Mouse (Mus musculus): ENCODE results near the gene Sec13. TPM values are rescaled to one million over a fixed set of nuclear protein-coding genes. Genes with fewer than 3 reads are reported as not detected.

The Sec13 gene
- polyA plus RNA-seq, 1 experiment from 2014 or later: 254 TPM

DNA sequence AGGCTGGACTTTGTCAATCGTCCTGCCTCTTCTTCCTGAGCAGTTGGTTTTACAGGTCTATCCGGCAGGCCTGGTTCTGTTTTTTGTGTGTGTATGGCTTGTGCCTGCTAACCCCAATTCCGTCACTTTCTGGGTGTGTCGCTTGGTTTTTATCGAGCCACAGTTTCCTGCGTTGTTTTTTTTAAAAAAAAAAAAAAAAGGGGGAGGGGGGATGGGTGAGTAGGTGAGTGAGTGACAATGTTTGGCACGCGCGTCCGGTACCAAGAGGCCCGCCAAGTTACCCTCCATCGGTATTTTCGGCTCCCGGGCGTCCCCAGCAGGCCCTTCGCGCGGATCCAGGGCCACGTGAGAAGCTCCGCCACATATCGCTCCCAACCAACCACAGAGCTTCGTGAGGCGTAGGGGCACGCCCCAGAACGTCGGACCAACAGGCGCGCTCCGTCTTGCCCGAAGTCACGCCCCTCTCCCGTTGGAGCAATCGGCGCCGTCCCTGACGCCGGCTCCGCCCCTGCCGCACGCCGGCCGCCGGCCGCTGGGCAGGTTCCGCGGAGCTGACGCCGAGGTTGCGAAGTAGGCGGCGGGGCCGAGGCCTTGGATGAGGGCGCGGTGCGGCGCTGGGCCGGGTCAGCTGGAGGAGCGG lies 43.8 kb downstream of the Sec13 start, which contains the start of gene Tatdn2:
Gene Tatdn2 (plus strand): TSS at position 469 of the 640 bp plus-strand sequence.
- ATAC-seq: peak; percentile 98
- under 1% methylated on average over 53 of the region's 58 CpGs for WGBS
- peak within 1 kb of the TSS; percentile 87 for H3K9ac ChIP-seq
- peaks cover 12% of the 10 kb centered on the region for H3K4me1 ChIP-seq (replicated peaks)
- peak within 1 kb of the TSS; percentile 92 for H3K27ac ChIP-seq
- H3K9me3 ChIP-seq: no peaks in the 10 kb centered on the region
- H3K27me3 ChIP-seq (replicated peaks): no peaks in the 10 kb centered on the region
- H3K36me3 ChIP-seq: no peaks in the 10 kb centered on the region; the same call in 1 of the 2 replicates
- peak within 1 kb of the TSS; percentile 86 for H3K4me3 ChIP-seq (replicated peaks)
- peak within 1 kb of the TSS; percentile 91 for H3K4me2 ChIP-seq (replicated peaks)

DNA sequence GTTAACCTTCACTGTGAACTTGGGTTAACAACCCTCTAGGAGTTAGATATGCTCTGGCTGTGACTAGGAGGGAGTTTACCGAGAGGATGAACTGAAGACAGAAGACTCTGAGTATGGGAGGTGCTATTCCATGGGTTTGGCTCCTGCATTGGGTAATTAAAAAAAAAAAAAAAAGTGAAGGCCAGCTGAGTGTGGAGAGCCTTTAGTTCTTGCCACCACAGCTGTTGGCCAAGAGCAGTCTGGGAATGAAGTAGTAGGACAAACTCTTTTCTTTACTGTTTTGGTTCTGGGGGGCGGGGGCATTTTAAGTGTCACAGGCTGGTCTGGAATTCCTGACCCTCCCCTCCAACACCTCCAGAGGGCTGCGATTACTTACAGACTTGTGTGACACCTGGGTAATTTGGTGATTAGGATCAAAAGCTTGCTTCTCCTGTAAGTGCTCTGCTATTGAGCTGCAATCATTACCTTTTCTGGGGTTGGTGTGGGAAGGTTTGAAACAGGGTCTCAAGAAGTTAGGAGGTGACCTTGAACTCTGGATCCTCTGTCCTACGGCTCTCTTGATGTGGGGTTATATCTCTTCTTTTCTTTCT lies 44.7 kb downstream of the Sec13 start:
- WGBS: 43% methylated on average over 4 of the region's 4 CpGs
- Histone ChIP-seq H3K9me3 (no peaks in the 10 kb centered on the region), H3K4me2 (replicated peaks) (peak overlapping the region; percentile 57), H3K4me1 (replicated peaks) (peaks cover 14% of the 10 kb centered on the region), H3K36me3 (no peaks in the 10 kb centered on the region), H3K27me3 (replicated peaks) (no peaks in the 10 kb centered on the region), H3K9ac (no peak overlapping the region), H3K4me3 (replicated peaks) (no peak overlapping the region; the same call in 1 of the 2 replicates), H3K27ac (peak overlapping the region; percentile 92)
- no peak for ATAC-seq

DNA sequence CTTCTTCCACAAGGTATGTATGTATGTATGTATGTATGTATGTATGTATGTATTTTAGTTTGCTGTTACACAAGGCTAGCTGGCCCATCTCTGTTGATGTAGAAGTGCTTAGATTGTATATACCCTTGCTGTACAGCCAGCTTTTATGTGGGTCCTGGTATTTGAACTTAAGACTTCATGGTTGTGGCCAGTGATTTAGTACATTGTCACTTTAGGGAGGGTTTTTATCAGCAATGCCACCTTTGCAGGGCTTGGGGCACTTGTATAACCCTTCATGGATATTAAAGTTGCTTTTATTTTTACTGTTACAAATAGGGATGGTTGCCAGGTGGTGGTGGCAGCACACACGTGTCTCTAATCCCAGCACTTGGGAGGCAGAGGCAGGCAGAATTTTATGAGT lies 45.3 kb downstream of the Sec13 start:
- no peak for ATAC-seq
- Histone ChIP-seq H3K4me1 (replicated peaks) (peaks cover 20% of the 10 kb centered on the region), H3K27ac (no peak overlapping the region), H3K9ac (no peak overlapping the region), H3K4me3 (replicated peaks) (no peak overlapping the region), H3K36me3 (no peaks in the 10 kb centered on the region), H3K9me3 (no peaks in the 10 kb centered on the region), H3K4me2 (replicated peaks) (no peak overlapping the region), H3K27me3 (replicated peaks) (no peaks in the 10 kb centered on the region)
- 50% methylated on average over 1 of the region's 1 CpGs for WGBS

DNA sequence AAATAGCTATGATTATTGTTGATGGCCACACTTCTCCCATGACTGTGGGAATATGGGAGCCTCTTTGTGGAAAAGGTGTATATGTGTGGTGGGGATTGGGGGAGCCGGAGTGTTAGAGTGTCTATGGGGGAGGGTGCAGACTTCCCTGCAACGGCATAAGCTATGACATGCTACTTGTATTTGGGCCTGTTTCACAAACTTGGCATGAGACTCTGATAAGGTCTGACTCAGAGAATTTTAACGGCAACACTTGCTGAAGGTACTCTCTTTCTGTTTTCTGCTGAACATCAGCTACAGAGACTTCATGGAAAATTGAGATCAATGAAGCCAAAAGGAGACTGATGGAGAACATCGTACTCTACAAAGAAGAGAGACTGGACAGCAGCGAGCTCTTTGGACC lies 47.2 kb downstream of the Sec13 start:
- Histone ChIP-seq H3K4me2 (replicated peaks) (no peak overlapping the region), H3K9me3 (no peaks in the 10 kb centered on the region), H3K4me3 (replicated peaks) (no peak overlapping the region), H3K9ac (no peak overlapping the region), H3K36me3 (no peaks in the 10 kb centered on the region), H3K27ac (no peak overlapping the region), H3K4me1 (replicated peaks) (peaks cover 19% of the 10 kb centered on the region), H3K27me3 (replicated peaks) (no peaks in the 10 kb centered on the region)
- ATAC-seq: no peak
- WGBS: 83% methylated on average over 5 of the region's 5 CpGs

DNA sequence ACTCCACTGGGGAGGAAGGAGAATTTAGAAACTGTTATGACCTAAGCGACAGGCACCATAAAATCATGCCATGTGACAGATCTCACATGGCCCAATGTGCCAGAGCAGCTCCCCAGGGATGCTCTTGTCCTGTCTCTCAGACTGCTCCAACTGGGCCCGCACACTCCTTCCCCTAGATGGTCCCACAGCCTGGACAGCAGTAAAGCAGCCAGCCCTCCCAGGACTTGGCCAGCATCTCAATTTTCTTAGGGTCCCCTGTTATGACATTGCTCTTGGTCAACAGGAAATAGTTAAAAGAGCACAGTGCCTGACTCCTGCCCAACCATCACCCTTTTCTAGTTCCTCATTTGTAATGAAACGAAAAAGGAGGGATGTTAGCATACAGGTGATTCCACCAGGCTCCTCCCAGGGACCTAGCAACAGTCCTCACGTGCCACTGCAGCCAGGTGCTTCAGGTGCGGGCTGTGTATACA lies 47.8 kb downstream of the Sec13 start:
- WGBS: 62% methylated on average over 5 of the region's 5 CpGs
- no peaks in the 10 kb centered on the region for H3K36me3 ChIP-seq
- no peak for ATAC-seq

DNA sequence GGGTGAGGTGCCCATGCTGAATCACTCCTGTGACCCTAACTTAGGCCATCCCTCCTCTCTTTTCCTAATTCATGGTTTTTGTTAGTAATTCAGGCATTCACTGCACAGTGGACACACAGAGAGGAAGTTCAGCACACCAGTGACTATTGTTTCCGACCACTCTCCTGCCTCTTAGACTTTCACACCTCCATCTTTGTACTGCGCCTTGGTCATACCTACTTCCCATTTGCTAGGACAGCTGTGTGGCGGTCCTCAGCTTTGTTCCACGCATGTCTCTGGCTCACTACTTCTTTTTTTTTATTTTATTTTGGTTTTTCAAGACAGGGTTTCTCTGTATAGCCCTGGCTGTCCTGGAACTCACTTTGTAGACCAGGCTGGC lies 49.5 kb downstream of the Sec13 start:
- WGBS: 56% methylated on average over 4 of the region's 4 CpGs
- Histone ChIP-seq H3K27ac (peak overlapping the region; percentile 95), H3K4me3 (replicated peaks) (peak overlapping the region; percentile 27), H3K9me3 (no peaks in the 10 kb centered on the region), H3K9ac (peak overlapping the region; percentile 49), H3K4me1 (replicated peaks) (peaks cover 16% of the 10 kb centered on the region), H3K27me3 (replicated peaks) (no peaks in the 10 kb centered on the region), H3K36me3 (no peaks in the 10 kb centered on the region), H3K4me2 (replicated peaks) (peak overlapping the region; percentile 60)
- ATAC-seq: no peak

More for the DNA sequence above, 47.8 kb downstream of the Sec13 start:
- Histone ChIP-seq H3K9me3 (no peaks in the 10 kb centered on the region), H3K27me3 (replicated peaks) (no peaks in the 10 kb centered on the region), H3K4me1 (replicated peaks) (peaks cover 16% of the 10 kb centered on the region), H3K9ac (no peak overlapping the region), H3K4me3 (replicated peaks) (no peak overlapping the region), H3K4me2 (replicated peaks) (no peak overlapping the region), H3K27ac (no peak overlapping the region)

DNA sequence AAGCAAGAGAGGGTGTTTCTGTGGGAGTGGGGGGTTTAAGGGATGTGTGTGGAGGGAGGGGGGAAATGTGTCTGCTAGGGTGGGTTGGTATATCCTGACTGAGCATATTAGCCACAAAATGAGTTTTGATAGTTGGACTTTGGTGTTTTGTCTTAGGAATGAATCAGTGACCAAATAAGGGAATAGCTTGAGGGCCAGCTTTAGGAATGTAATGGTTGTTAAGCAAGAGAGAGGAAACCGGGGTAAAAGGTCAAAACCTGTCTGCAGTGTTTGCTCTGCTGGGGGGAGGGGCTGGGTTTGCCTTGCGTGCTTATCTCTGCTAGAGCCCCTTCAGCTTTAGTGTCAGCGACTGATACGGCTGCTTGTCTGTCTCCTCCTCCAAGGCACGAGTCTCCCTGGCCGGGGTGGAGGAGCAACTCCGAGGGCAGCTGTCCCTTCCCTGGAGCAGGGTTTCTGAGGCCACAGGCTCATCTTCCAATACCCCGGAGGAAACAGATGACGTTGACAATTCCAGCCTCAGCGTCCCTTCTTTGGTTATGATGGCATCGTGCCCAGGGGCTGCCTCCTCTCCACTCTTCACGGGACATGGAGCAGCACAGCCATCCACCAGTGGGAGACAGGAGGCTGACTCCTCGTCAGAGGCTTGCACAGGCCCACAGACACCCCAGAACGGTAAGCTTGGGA lies 50.0 kb downstream of the Sec13 start:
- Histone ChIP-seq H3K27me3 (replicated peaks) (no peaks in the 10 kb centered on the region), H3K36me3 (no peaks in the 10 kb centered on the region), H3K9me3 (no peaks in the 10 kb centered on the region), H3K9ac (peak overlapping the region; percentile 49), H3K4me3 (replicated peaks) (peak overlapping the region; percentile 27), H3K4me2 (replicated peaks) (peak overlapping the region; percentile 60), H3K27ac (peak overlapping the region; percentile 95), H3K4me1 (replicated peaks) (peaks cover 16% of the 10 kb centered on the region)
- under 1% methylated on average over 14 of the region's 14 CpGs for WGBS
- peak; percentile 90 for ATAC-seq

DNA sequence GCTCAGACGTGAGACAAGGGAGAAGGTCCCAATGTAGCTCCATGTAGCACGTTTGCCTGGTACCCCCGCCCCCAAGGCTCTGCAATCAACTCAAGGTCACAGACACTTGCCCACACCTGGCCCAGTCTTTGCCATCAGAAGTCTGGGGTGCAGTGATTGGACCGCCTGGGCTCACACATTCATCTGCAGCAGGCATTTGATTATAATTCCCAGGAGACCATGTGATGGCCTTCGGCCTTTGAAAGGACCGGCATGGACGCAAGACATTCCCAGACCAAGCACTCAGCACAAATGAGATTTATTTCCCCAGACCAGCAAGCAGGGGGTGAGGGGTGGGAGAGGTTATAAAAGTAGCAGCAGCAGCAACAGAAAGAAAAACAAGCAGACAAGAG lies 50.5 kb downstream of the Sec13 start:
- 0 out of 2 replicates have a peak overlapping the region, but pooled peaks have one; percentile 17 for H3K9ac ChIP-seq
- peak; percentile 52 for ATAC-seq
- peak overlapping the region; percentile 60 for H3K4me2 ChIP-seq (replicated peaks)

DNA sequence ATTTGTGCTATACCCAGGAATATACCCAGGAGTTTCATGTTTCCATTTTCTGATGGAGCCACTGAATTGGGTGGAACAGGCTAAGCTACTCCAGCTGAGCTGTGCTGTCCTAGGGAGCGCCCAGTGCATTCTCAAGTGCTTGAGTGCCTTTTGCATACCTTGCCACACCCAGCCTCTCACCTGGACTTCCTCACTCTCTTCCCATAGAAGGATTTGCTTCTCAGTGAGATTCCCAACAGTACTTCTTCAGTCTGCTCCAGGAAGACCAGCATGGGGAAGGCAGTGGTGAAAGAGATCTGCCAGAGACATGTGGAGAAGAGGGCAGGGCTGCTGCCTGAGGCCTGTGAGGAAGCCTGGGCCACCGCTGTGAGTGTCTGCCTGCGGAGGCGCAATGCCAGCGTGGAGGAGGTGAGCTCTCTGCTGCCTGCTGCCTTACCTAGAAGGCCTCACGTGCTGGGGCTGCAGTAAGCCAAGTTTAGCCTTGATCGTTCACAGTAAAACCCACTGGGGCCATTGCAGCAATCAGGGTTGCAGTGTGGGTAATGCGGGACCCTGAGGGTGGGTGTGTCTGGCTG lies 53.9 kb downstream of the Sec13 start:
- no peaks in the 10 kb centered on the region for H3K27me3 ChIP-seq (replicated peaks)
- H3K9me3 ChIP-seq: no peaks in the 10 kb centered on the region
- peak overlapping the region; percentile 30 for H3K4me2 ChIP-seq (replicated peaks)
- H3K36me3 ChIP-seq: no peaks in the 10 kb centered on the region
- H3K4me1 ChIP-seq (replicated peaks): peaks cover 16% of the 10 kb centered on the region
- 43% methylated on average over 8 of the region's 8 CpGs for WGBS
- no peak overlapping the region; the same call in 1 of the 2 replicates for H3K9ac ChIP-seq
- peak overlapping the region; percentile 73 for H3K27ac ChIP-seq
- peak overlapping the region; percentile 5; the same call in 1 of the 2 replicates for H3K4me3 ChIP-seq (replicated peaks)
- peak; percentile 44 for ATAC-seq

More for the DNA sequence above, 50.5 kb downstream of the Sec13 start:
- Histone ChIP-seq H3K4me3 (replicated peaks) (no peak overlapping the region), H3K27ac (peak overlapping the region; percentile 95), H3K9me3 (no peaks in the 10 kb centered on the region), H3K27me3 (replicated peaks) (no peaks in the 10 kb centered on the region), H3K4me1 (replicated peaks) (peaks cover 16% of the 10 kb centered on the region), H3K36me3 (no peaks in the 10 kb centered on the region)
- 4% methylated on average over 7 of the region's 7 CpGs for WGBS

DNA sequence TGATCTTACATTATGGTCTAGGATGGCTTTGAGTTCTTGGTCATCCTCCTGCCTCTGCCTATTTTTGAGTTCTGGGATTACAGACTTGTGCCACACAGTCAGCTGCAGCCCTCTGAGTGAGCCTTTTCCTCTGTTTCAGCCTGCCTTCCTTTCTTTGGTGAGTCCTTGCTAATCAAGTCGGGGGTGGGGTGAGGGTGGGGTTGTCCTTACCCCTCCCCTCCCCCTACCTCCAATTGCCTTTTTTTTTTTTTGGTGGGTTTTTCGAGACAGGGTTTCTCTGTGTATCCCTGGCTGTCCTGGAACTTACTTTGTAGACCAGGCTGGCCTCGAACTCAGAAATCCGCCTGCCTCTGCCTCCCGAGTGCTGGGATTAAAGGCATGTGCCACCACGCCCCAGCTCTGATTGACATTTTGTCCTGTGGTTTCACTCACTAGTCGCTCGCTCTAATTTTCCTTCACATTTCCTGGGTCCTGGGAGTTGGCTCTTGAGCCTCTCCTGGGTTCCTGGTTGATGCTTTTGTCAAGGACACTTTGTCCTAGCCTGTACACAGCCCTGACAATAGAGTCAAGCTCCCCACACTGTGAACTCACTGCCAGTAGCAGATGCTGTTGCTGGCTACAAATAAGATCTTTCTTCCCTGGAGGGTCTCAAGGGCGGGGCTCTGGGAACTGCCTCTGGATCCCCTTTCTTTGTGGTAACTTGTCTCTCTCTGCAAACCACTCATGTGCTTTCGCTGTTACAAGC lies 57.3 kb downstream of the Sec13 start:
- Histone ChIP-seq H3K4me1 (replicated peaks) (no peaks in the 10 kb centered on the region), H3K9ac (no peak overlapping the region), H3K4me2 (replicated peaks) (no peak overlapping the region), H3K27me3 (replicated peaks) (no peaks in the 10 kb centered on the region), H3K9me3 (no peaks in the 10 kb centered on the region), H3K36me3 (no peaks in the 10 kb centered on the region), H3K4me3 (replicated peaks) (no peak overlapping the region), H3K27ac (no peak overlapping the region)
- WGBS: 88% methylated on average over 10 of the region's 10 CpGs
- no peak for ATAC-seq

DNA sequence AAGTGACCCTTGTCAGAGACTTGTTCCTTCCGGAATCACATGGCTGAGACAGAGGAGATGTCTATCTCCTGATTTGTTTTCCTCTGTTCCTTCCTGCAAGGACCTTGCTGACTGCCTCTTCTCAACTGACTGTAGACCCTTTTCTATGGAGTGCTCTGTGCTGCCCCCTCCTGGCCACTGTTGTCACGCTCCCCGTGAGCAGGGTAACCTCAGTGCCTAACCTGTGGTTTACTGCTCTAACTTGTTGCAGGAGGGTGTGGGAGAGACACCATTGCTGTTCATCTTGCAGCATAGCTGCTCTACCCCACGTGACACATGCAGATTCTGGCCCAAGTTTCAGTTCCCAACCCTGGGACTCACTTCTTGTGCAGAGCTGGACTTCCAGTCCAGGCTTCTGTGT lies 59.3 kb downstream of the Sec13 start:
- Histone ChIP-seq H3K4me1 (replicated peaks) (no peaks in the 10 kb centered on the region), H3K9me3 (no peaks in the 10 kb centered on the region), H3K4me3 (replicated peaks) (no peak overlapping the region), H3K27ac (no peak overlapping the region), H3K9ac (no peak overlapping the region), H3K36me3 (no peaks in the 10 kb centered on the region), H3K27me3 (replicated peaks) (no peaks in the 10 kb centered on the region), H3K4me2 (replicated peaks) (no peak overlapping the region)
- peak; percentile 77 for ATAC-seq
- WGBS: 17% methylated on average over 4 of the region's 4 CpGs

Measured in intestine, embryonic 15.5 days (tissue).